Mouse (Mus musculus) adrenal gland, postnatal 14 days (tissue): ENCODE measurements around the gene Dnah14. TPM values are rescaled to one million over a fixed set of nuclear protein-coding genes. Genes with fewer than 3 reads are reported as not detected.

Experiments
- DNase-seq: peaks from one replicate; pipeline ENCODE4 v3.0.0; 2021; ENCODE audit warnings: mixed read lengths
- total RNA-seq: library from RNA; stranded (reverse); gene quantifications from 2 replicates; pipeline ENCODE4 v1.2.3, GENCODE M21; 2021

Gene Dnah14
- total RNA-seq, 1 experiment from 2014 or later = 0.30 TPM

DNA sequence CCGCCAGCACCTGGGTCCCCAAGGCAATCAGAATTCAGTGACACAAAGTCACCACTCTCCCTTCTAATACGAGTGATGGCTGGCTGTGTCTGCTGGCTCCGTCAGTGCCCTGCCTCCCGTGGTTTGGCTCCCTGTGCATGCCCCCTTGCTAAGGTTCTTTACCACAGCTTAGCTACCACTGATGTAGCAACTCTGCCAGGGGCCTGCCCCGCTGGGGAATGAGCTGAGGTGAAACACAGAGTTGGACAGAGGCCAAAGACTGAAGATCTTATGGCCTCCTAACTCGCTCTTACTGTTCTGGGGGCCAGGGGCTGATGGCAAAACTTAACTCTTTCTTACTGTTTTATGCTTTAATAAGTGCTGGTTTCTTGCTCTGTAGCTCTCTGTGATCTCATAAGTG is 213.6 kb downstream of the Dnah14 start:
- DNase-seq = peak; percentile 16

DNA sequence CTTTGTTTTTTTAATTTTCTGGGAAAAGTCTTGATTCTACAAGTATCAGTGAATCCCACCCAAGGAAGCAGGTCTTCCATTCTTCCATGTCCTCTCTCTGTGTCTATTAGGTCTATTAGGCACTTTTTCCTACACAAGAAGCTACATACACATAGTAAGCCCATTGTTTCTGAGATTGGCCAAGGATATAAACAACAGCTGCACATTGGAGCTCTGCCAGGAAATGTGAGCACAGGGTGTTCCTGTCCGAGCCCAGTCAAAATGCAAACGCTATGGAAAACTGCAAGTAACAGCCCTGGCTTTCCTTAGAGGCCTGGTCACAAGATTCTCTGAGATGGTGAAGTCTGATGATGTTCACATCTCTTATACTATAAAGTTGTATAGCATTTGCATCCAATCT is 217.2 kb downstream of the Dnah14 start:
- peak; percentile 37 for DNase-seq

DNA sequence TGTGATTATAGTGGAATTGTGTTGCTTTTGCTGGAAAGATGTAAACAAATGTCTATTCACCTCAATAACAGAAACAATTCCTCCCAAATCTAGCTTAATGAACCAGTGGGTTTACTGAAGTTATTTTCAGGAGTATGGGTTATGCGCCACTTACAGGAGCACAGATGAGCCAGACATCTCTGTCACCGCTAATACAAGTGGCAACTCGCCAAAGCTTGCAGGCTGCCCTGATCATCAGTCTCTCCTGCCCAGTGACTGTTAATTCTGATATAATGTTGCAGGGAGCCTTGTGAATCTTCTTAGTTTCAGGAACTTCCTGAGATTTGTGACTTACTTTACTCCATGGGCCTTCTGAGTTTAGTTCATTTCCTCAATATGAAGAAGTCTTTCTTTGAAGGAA is 223.6 kb downstream of the Dnah14 start:
- DNase-seq = no peak

DNA sequence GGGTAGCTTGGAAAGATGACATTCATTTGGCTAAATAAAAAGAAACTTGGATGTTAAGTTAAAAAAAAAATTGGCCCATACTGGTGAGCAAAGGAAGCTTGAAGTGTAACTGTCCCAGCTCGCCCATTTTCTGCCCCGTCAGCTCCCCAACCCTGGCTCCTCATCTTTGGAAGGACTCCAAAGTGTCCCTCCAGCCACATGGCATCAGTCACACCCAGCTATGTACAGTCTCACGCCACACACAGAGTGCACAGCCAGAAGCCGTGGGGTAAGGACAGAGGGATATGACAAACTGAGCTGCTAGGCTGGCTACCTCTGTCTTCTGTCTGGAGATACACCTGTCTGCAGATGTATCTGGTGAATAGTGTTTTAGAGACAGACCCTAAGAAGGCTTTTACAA is 224.3 kb downstream of the Dnah14 start:
- no peak for DNase-seq

DNA sequence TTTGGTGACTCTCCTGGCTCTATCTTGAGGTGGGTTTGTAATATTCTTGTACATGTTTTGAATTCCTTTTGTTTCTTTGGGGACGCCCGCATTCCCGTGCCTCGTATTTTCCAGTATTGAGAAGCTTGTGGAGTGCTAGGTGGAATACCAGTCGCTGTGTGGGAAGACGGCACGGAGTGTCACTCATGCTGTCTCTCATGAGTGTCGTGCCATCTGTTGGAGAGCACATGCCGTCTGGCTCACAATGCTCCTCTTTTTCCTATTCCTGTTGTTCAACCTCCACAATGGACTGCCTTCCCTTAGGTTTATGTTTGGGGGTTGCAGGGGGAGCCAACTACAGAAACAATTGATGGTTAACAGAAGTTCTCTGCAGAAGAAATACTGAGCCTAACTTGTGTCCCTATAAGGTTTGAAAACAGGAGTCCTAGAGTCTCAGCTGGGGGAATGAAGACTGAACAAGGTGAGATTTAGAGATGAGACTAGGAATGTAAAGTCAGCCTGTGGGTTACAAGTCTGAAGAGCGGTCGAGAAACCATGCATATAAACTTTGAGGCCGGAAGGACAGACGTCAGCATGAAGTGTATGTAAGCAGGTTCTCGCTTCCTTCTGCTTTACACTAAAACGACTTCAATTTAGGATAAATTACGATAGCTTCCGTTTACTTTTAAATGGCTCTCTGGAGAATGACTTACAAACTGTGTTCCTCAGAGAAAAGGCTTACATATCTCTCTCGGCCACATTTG is 235.3 kb downstream of the Dnah14 start:
- DNase-seq = no peak

DNA sequence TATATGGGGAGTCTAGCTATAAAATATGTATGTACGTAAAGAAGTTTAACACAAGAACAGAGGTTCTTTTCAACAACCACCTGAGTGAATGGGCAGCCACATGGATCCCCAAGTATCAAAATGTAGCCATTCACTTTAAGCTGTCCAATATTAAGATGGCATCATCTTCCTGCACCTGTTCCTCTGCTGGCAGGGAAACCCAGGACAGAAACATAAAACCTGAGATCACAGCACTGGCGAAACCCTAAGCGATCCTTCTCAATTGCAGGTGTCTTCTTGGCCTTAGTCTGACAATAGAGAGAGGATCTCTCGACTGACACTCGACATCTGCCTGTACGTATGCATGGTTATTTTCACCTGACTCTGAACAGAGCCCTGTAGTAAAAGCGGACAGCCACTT is 250.4 kb downstream of the Dnah14 start:
- DNase-seq = no peak

DNA sequence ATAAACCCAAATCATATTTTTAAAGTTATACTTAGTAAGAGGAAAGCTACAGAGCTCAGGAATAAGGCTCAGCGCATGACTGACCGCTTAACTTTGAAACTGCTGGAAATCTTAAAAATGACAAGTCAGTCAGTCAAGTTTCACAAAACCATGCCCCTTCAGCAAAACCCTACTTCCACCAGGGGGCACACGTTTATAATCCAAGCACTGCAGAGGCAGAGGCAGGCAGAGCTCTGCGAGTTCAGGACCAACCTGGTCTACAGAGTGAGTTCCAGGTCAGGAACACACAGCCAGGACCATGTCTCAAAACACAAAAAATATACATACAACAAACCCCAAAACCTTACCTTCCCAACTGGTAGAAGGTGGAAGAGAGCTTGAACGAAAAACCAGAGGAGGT is 252.0 kb downstream of the Dnah14 start:
- peak; percentile 27 for DNase-seq

DNA sequence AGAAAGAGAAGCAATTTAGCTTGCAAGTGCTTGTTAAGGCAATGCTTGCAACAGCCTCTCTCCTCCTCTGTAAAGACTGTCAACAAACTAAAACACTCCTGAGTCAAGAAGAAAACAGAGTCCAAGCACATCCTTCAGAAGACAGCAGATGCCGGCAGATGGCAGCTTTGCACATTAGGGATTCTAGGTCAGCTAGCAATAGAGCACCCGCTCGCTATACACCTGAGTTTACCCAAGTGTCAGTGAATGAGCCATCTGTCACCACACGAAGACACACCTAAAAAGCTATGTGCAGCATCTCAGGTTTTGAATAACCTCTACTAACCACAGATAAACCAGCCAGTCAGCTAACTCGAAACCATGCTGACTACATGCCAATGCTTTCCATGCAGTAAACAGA is 256.4 kb downstream of the Dnah14 start:
- no peak for DNase-seq

DNA sequence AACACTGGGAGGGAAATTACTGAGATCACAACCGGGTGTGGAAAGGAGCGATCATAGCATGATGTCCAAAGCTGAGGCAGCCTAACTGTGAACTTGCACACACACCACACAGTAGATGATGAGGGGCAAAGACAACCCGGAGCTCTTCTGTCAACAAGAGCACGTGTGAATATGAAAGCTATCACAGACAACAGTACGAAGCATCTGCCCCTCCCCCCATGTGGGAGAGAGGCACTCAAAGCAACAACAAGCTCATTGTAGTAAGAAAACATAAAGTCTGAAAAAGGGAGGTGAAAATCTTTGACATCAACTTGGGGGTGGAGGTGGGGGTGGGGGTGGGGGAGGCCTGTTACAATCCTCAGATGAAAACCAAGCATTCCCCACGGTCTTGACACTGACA is 256.8 kb downstream of the Dnah14 start:
- DNase-seq = no peak

DNA sequence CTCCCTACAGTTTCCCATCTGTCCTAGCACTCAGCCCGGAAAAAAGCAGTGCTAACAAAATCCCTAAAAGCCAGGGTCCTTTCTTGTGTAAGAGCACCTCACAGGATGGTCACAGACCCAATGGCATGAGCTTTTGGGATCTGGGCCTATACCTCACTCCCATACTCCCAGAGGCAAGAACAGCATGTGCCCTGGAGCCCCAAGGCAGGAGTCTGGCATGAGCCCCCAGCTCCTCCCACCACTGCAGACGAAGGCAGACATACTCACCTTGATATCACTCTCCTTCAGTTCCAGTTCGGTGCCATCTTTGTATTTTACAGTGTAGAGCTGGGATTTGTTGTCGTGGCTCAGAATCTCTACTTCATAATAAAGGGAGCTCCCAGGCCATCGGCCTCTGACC is 261.8 kb downstream of the Dnah14 start:
- DNase-seq = no peak

DNA sequence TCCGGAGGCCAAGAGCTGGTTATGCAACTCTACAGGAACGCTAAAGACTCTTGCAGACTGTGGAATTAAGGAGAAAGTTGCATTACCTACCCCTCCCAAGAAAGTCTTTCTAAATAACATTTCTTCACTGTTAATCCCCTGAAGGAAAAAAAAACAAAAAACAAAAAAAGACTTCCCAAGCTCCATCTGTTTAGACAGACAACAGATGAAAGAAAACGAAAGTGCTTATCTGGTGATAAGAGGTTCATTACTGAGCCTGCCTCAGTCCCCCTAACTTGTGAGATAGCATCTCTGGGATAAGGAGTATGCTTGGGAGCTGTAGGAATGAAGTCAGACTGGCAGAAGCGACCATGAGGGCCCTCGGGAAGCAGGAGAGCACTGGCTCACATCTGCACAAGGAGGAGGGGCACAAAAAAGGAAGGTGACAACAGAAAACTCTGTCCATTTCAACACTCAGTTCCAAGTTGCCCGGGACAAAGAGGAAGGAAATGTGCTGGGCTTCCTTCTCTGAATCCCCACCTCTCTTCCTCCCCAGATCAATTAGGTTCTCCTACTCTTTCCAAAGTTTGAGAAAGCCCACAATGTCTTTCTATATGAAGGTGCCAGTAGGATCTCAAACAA is 263.5 kb downstream of the Dnah14 start:
- DNase-seq = no peak

DNA sequence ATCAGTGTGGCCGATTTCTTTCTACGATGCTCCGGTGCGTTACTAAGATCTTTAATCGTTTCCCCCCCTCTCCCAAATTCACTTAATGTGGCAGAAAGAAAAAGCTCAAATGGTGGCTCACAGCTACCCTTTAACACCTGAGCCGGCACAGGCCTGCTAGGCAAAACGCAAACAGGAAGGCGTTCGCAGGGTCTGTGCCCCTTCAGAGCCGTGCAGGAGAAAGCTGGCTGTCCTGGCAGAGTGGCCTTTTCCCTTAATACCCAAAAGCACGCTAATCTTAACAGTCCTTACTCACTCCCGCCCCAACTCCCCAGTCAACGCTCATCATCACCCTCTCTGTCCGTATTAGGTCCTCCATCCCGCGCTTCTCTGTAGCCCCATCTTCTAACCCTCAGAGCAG is 265.0 kb downstream of the Dnah14 start:
- DNase-seq = no peak

DNA sequence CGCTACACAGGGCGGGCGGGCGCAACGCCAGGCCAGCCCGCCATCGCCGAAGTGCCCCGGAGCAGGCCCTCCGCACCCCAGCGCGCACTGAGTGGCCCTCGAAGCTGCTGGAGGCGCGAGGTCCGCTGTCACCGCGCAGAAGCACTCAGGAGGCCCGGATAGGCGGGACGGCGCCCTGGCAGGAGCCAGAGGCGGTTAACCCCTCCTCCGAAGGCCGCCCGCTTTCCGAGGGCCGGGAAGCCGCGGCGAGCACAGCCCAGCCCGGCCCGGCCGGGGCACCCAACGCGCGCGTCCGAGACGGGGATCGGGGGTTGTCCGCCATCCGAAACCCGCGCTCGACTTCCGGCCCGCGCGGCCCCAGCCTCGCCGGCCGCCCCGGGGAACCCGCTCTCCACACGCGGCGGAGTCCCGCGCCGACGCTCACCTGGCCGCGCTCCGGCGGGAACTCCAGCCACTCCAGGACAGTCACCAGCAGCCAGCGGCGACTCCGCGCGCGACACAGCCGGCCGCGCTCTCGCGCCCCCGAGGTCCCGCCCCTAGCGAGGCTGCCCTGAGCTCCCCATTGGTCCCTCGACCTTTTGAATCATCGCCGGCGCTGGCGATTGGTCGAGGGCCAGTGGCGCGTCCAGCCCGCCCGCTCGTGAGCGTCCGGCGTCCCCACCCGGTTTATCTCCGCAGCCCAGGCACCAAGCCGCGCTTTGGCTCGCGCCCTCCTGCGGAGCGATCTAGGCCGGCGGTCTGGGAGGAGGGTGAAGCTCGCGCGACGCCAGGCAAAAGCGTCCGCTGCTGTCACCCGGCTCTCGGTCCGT is 265.7 kb downstream of the Dnah14 start:
- peak; percentile 98 for DNase-seq

DNA sequence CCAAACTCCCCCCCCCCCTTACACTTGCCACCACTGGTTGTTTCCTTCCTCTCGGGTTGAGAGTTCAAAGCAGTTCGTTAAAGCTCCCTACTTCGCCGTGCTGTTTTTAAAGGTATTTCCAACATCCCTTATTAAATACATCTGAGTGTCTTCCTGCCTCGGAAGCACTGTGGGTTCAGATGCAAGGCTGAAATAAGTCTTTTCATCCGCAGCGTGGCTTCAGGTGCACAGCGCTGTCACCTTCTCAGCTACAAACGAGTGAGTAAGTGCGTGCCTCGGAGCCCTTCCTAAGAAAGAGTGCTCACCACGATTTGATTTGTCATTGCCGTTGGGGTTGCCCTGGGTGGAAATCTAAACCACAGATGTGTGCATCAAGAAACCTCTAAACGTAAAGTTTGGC is 266.4 kb downstream of the Dnah14 start, which contains the start of gene Lbr:
Gene Lbr (minus strand): TSS at position 266 of the 400 bp plus-strand sequence.
- DNase-seq = peak; percentile 23

DNA sequence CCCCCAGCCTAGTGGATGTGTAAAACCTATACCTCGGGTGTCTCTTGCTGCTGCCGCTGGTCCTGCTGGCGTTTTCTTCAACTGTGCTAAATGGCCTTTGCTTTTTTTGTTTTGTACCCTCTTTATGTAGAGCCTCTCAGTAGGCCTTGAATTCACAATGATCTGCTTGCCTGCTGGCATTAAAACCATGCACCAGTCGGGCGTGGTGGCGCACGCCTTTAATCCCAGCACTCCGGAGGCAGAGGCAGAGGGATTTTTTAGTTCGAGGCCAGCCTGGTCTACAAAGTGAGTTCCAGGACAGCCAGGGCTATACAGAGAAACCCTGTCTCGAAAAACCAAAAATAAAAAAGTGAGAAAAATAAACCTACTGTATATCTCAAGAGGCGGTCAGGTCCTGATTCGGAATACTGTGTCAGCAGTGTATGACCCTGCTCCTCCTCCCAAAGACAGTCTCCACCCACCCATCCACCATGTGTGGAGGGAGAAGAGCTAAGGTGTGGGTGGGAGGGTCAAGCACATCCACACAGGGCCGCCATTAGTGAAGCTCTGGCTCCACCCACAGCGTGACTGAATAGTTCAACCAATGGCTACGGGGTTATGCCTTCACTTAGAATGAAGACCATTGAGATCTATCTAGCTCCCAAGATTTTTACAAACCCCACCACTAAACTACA is 268.7 kb downstream of the Dnah14 start:
- no peak for DNase-seq

DNA sequence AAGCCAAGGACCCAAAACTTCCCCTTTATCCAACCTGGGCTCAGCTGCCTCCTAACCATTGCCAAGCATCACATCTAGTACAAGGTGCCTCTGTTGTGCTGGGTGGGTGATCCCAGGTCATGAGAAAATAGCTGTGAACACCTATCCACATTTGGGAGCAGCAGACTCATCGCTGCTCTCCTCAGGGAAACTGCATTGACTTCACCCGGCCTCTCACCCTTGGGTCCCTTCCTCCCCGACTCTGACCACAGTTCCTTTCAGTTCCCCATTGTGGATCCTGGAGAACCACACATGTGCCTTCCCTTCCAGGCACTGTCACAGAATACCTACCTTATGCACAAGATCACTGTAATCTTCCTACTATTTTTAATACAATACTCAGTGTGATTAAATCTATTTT is 269.4 kb downstream of the Dnah14 start:
- no peak for DNase-seq

DNA sequence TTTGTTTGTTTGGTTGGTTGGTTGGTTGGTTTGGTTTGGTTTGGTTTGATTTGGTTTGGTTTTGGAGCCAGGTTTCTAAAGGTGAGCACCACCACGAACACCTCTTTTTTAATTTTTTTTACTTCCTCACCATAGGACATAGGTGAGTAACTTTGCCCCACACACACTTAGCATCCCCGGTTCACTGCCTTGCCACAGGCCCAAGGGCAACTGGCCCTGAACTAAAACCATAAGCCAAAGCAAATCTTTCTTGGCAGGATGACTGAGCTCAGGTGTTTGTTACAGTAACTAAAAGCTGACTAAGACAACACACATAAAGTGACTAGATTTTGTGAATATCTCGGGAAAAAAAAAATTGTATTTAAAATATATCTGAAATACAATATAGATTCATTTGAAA is 271.0 kb downstream of the Dnah14 start:
- no peak for DNase-seq

DNA sequence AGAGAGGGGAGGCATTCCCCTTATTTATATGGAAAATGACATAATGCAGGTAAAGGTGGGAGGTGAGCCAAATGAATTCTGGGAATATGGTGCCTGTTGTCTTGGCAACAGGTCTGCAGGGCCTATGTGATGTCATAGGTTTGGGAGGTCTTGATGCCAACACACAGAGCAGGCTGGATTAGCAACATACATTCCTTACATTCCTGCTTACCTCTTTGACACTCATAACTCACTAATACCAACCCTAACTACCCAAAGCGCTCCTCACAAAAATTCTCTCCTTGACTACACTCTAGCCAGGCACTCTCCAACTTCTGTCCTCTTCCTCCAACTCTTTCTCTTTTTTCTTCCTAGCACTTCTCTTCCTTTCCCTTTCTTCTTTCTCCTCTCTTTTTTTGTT is 271.9 kb downstream of the Dnah14 start:
- DNase-seq = no peak

DNA sequence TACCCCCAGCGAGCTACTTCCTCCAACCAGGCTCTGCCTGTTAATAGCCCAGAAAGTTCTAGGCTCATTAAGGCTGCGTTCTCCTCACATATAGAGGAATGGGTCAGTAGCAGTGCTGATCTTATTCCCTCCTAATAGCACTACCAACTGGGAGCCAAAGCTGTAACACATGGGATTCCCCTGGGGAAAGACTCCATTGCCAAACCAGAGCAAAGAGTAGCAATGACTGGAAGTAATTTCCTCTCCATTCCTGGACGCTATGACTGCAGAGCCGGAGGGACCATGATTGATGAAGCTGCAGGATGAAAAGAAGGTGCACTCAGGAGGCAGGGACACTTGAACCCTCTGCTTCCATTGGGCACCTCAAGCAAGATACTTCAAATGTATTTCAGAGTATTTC is 274.1 kb downstream of the Dnah14 start:
- peak; percentile 64 for DNase-seq

DNA sequence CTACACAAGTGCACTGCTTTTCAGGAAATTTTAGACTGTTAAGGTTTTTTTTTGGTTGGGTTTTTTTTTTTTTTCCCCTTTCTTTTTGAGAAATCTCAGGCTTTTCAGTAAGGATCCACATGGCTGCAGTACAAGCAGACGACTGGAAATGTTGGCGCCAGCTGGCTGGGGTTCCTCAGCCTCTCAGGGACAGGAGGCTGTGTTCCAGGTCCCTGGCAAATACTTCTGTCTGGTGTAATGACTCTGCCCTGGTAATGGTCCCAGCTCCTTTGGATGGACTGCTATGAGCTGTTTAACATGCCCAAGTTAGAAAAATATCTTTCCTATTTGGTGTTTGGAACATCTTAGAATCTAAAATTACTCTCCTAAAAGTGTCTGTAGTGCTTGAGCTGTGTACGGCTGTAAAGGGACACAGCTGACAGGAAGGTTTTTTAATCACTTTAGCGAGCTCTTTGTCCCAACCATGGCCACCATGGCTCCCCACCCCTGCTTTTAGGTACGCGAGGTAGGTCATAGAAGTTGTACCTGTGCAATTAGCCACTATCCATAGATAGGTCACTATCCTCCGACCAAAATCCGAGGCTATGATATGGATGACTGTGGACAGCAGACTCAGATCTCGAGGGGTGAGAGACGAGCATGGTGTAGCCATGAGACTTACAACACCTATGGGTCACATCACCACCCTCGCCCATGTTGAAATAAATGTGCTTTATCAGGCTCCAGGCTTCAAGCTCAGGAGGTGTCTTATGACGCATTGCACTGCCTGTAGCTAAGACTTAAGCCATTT is 275.4 kb downstream of the Dnah14 start:
- peak; percentile 69 for DNase-seq

DNA sequence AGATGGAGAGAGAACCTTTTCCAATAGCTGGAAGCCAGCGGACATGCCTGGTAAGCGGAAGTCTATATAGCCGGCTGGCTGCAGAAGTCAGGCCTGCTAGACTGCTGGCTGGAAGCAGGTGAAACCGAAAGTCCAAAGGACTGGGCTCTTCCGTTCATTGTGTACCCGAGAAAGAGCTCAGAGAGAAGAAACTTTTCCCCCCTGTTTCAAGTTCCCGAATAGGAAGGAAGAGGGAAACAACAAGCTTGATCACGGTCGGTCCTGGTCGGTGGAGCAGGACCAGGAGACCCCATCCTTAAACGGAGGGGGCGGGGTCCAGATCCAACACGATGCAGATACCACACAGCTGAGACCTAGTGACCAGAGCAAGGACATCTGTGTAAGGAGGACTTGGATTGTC is 276.1 kb downstream of the Dnah14 start:
- DNase-seq = peak; percentile 21
